Mouse (Mus musculus) T-helper 1 cell (primary cell): ENCODE data around the gene Nxph1.

Experiments used
- in situ Hi-C: fragments of 300-600 bp; cut with MboI, MseI; formaldehyde crosslinking; loops from one replicate; pipeline ENCODE4 v1.15.1; 2025; ENCODE audit warnings: high pct_unique_total_duplicates

Gene Nxph1

GRCm38 (mm10) chr6:8948131-8948470 is at the start of gene Nxph1:
TSS of gene Nxph1 (plus strand) at chr6:8948431.
- in situ Hi-C loops = no loop called here

- in situ Hi-C loops = no loop called here
Observed at GRCm38 (mm10) chr6:8900021-8900728, 48.1 kb upstream of the Nxph1 start.

- in situ Hi-C loops = no loop called here
Observed at GRCm38 (mm10) chr6:8900729-8901122, 47.5 kb upstream of the Nxph1 start.

GRCm38 (mm10) chr6:8907917-8908316 is 40.3 kb upstream of the Nxph1 start:
- in situ Hi-C loops = no loop called here

GRCm38 (mm10) chr6:8913404-8913803 is 34.8 kb upstream of the Nxph1 start:
- in situ Hi-C loops = no loop called here

- in situ Hi-C loops = no loop called here
Observed at GRCm38 (mm10) chr6:8914682-8915081, 33.5 kb upstream of the Nxph1 start.

GRCm38 (mm10) chr6:8924481-8924880 is 23.8 kb upstream of the Nxph1 start:
- in situ Hi-C loops = no loop called here

GRCm38 (mm10) chr6:8935241-8935640 is 13.0 kb upstream of the Nxph1 start:
- in situ Hi-C loops = no loop called here

GRCm38 (mm10) chr6:8935705-8936104 is 12.5 kb upstream of the Nxph1 start:
- in situ Hi-C loops = no loop called here

- in situ Hi-C loops = no loop called here
Observed at GRCm38 (mm10) chr6:8936168-8936567, 12.1 kb upstream of the Nxph1 start.

GRCm38 (mm10) chr6:8948471-8949411 is 510 bp downstream of the Nxph1 start:
- in situ Hi-C loops = no loop called here

- in situ Hi-C loops = no loop called here
Observed at GRCm38 (mm10) chr6:8949665-8950201, 1.5 kb downstream of the Nxph1 start.

- in situ Hi-C loops = no loop called here
Observed at GRCm38 (mm10) chr6:8950611-8951325, 2.5 kb downstream of the Nxph1 start.

- in situ Hi-C loops = no loop called here
Observed at GRCm38 (mm10) chr6:8951326-8951695, 3.1 kb downstream of the Nxph1 start.

- in situ Hi-C loops = no loop called here
Observed at GRCm38 (mm10) chr6:8951884-8952590, 3.8 kb downstream of the Nxph1 start.

GRCm38 (mm10) chr6:8955817-8956529 is 7.7 kb downstream of the Nxph1 start:
- in situ Hi-C loops = no loop called here

GRCm38 (mm10) chr6:8956743-8957528 is 8.7 kb downstream of the Nxph1 start:
- in situ Hi-C loops = no loop called here

- in situ Hi-C loops = no loop called here
Observed at GRCm38 (mm10) chr6:8957529-8957887, 9.3 kb downstream of the Nxph1 start.

- in situ Hi-C loops = no loop called here
Observed at GRCm38 (mm10) chr6:8958081-8958919, 10.1 kb downstream of the Nxph1 start.
